Mouse (Mus musculus): ENCODE measurements around the gene Vsig10. TPM values are rescaled to one million over a fixed set of nuclear protein-coding genes. Genes with fewer than 3 reads are reported as not detected.
"Not testable (repeated sequence)": the region's sequence is repeated elsewhere in the genome, so short reads cannot be mapped to it uniquely, and the experiment has no call there.

Gene Vsig10
- total RNA-seq, 1 experiment from 2014 or later, result 3.0 TPM

- no peak for ATAC-seq (replicated peaks; ENCODE audit: low read depth, poor library complexity, severe bottlenecking)
These were observed 16.0 kb upstream of the Vsig10 start for GRCm38 (mm10) chr5:117302899-117303298.

GRCm38 (mm10) chr5:117303691-117304579, 14.9 kb upstream of the Vsig10 start:
- no peak for ATAC-seq (replicated peaks; ENCODE audit: low read depth, poor library complexity, severe bottlenecking)

- peak; percentile 68; the same call in 1 of the 2 replicates for ATAC-seq (replicated peaks; ENCODE audit: low read depth, poor library complexity, severe bottlenecking)
These were observed 13.9 kb upstream of the Vsig10 start for GRCm38 (mm10) chr5:117304947-117305346.

GRCm38 (mm10) chr5:117305754-117306153, 13.1 kb upstream of the Vsig10 start:
- no peak for ATAC-seq (replicated peaks; ENCODE audit: low read depth, poor library complexity, severe bottlenecking)

- no peak for ATAC-seq (replicated peaks; ENCODE audit: low read depth, poor library complexity, severe bottlenecking)
These were observed 12.1 kb upstream of the Vsig10 start for GRCm38 (mm10) chr5:117306826-117307225.

GRCm38 (mm10) chr5:117307699-117308098, 11.2 kb upstream of the Vsig10 start:
- ATAC-seq (replicated peaks; ENCODE audit: low read depth, poor library complexity, severe bottlenecking), result peak; percentile 96

GRCm38 (mm10) chr5:117313420-117313819, 5.5 kb upstream of the Vsig10 start:
- peak; percentile 59; the same call in 1 of the 2 replicates for ATAC-seq (replicated peaks; ENCODE audit: low read depth, poor library complexity, severe bottlenecking)

- no peak for ATAC-seq (replicated peaks; ENCODE audit: low read depth, poor library complexity, severe bottlenecking)
These were observed 5.0 kb upstream of the Vsig10 start for GRCm38 (mm10) chr5:117313909-117314308.

- ATAC-seq (replicated peaks; ENCODE audit: low read depth, poor library complexity, severe bottlenecking), result no peak
These were observed 4.1 kb upstream of the Vsig10 start for GRCm38 (mm10) chr5:117314587-117315428.

- no peak for ATAC-seq (replicated peaks; ENCODE audit: low read depth, poor library complexity, severe bottlenecking)
These were observed 4.9 kb downstream of the Vsig10 start for GRCm38 (mm10) chr5:117323751-117324150.

- no peak for ATAC-seq (replicated peaks; ENCODE audit: low read depth, poor library complexity, severe bottlenecking)
These were observed 7.5 kb downstream of the Vsig10 start for GRCm38 (mm10) chr5:117326408-117326807.

- no peak for ATAC-seq (replicated peaks; ENCODE audit: low read depth, poor library complexity, severe bottlenecking)
These were observed 11.6 kb downstream of the Vsig10 start for GRCm38 (mm10) chr5:117330457-117330856.

GRCm38 (mm10) chr5:117337999-117338398, 19.1 kb downstream of the Vsig10 start:
- ATAC-seq (replicated peaks; ENCODE audit: low read depth, poor library complexity, severe bottlenecking), result no peak

GRCm38 (mm10) chr5:117338503-117338902, 19.6 kb downstream of the Vsig10 start:
- peak; percentile 69; the same call in 1 of the 2 replicates for ATAC-seq (replicated peaks; ENCODE audit: low read depth, poor library complexity, severe bottlenecking)

- no peak for ATAC-seq (replicated peaks; ENCODE audit: low read depth, poor library complexity, severe bottlenecking)
These were observed 21.2 kb downstream of the Vsig10 start for GRCm38 (mm10) chr5:117340081-117340480.

GRCm38 (mm10) chr5:117341896-117342295, 23.0 kb downstream of the Vsig10 start:
- no peak for ATAC-seq (replicated peaks; ENCODE audit: low read depth, poor library complexity, severe bottlenecking)

- ATAC-seq (replicated peaks; ENCODE audit: low read depth, poor library complexity, severe bottlenecking), result not testable (repeated sequence)
These were observed 25.6 kb downstream of the Vsig10 start for GRCm38 (mm10) chr5:117344496-117344895.

GRCm38 (mm10) chr5:117345432-117345976, 26.6 kb downstream of the Vsig10 start:
- peak; percentile 68; the same call in 1 of the 2 replicates for ATAC-seq (replicated peaks; ENCODE audit: low read depth, poor library complexity, severe bottlenecking)

GRCm38 (mm10) chr5:117346281-117346680, 27.4 kb downstream of the Vsig10 start:
- ATAC-seq (replicated peaks; ENCODE audit: low read depth, poor library complexity, severe bottlenecking), result no peak

- no peak for ATAC-seq (replicated peaks; ENCODE audit: low read depth, poor library complexity, severe bottlenecking)
These were observed 28.1 kb downstream of the Vsig10 start for GRCm38 (mm10) chr5:117347011-117347410.

Measured in common myeloid progenitor, adult 5-6 weeks (primary cell).